ENCODE assay signal across 12 mouse cellular contexts in the genomic region with DNA sequence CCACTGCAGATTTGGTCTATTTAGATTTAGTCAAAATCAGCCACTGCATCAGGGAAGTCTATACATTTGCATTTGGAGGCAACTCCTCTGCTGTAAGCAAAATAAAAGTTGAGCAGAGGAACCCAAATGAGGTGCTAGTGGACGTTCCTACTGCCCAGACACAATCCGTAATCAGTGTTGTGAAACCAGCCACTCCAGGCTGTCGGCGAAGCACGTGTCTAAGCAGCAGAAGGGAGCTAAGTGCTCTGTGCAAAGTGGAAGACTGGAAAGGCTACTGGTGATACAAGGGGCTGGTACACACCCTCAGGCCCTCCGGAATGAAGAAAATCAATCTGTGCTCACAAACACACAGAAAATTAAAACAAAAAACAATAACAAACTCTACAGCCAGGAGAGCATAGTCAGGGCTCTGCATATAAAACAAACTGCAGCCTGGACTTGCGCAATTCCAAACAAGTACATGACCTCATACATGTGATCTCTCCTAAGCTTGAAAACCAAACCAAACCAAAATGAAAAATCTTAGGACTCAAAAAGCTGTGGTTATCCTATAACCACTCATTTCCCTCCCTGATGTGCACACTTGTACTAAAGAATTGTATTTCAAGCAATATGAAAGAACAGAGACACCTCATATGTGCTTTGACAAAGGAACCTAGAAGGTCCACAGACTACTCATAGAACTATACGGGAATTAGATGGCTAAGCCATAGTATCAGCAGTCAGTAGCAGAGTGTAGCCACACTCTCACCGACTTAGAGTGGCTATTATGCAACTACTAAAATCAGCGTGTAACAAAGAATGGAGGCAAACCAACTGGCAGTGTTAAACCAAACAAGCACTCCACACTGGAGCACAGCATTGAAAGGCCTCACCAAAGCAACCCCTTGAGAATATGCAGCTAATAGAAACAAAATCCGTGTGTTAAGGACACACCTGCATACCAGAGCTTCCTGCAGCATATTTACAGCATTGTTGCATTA.
DNase-seq lines count a peak whose midpoint lies in the region; ATAC-seq and TF ChIP-seq lines count a peak whose summit lies in the region.
"Had no signal": no experiment of that assay in that cellular context is flagged by ENCODE, and none has a peak within 500 bp of the region (broad histone marks: within the 10 kb centered on the region; RNA-seq: fewer than 3 reads in every experiment).

No protein-coding gene starts in this region.

- no peak overlapping the region for H3K4me2 ChIP-seq in heart, embryonic 11.5 days

- DNase-seq in heart, adult 11 months: peak; percentile 96
- peak; percentile 15 to 26 for DNase-seq in heart, postnatal 36 days
- DNase-seq in lung, postnatal 14 days: peak; percentile 50
- no peak for DNase-seq in layer of hippocampus, adult 2 months (ENCODE audit: low spot score in 2 of 2)
- DNase-seq: cerebellum, postnatal 10 days; thymus, postnatal 36 days had no signal

- no peaks in the 10 kb centered on the region for H3K36me3 ChIP-seq in heart, embryonic 11.5 days (ENCODE audit: control insufficient read depth, insufficient read depth, low read length)

- no peaks in the 10 kb centered on the region for H3K9me3 ChIP-seq in heart, embryonic 11.5 days (replicated peaks; ENCODE audit: control insufficient read depth, low read length)

- ATAC-seq in heart, embryonic 11.5 days (replicated peaks; ENCODE audit: insufficient number of reproducible peaks, low FRiP score, low TSS enrichment): no peak
- no peak for ATAC-seq in CD4-positive, CD25-positive, alpha-beta regulatory T cell, adult 4 months
- ATAC-seq in cerebellum, adult (ENCODE audit: insufficient number of reproducible peaks, low FRiP score, low TSS enrichment): no peak
- ATAC-seq: hindbrain, postnatal 0 days; Patski had no signal

- 55% methylated on average over 11 of the region's 11 CpGs for WGBS in heart, embryonic 11.5 days (ENCODE audit: insufficient replicate concordance)

- H3K4me3 ChIP-seq in heart, embryonic 11.5 days (ENCODE audit: low read depth, low read length): no peak overlapping the region
- H3K4me3 ChIP-seq in brown adipose tissue, adult 24 weeks (ENCODE audit: insufficient read depth, low read depth, low read length): no peak overlapping the region
- no peak overlapping the region for H3K4me3 ChIP-seq in layer of hippocampus, adult 2 months

- no peak overlapping the region for H3K9ac ChIP-seq in heart, embryonic 11.5 days (ENCODE audit: low read depth, low read length)

- no peak for TF ChIP-seq CTCF in layer of hippocampus, adult 2 months (conservative IDR thresholded peaks at IDR 0.05)

- intact Hi-C loops in heart, postnatal 36 days (cut with DNase I): loop anchor here (5.0 kb wide), 1 partner anchor 66 kb away; a partner anchor contains a TSS

- H3K4me1 ChIP-seq in heart, embryonic 11.5 days (ENCODE audit: control insufficient read depth, insufficient read depth, low read length): no peaks in the 10 kb centered on the region; the same call in 1 of the 2 replicates
- peaks cover 2% of the 10 kb centered on the region; the same call in 1 of the 2 replicates for H3K4me1 ChIP-seq in brown adipose tissue, adult 24 weeks (ENCODE audit: control insufficient read depth, insufficient read depth, insufficient read length, low read length)

- H3K27me3 ChIP-seq in heart, embryonic 11.5 days (ENCODE audit: control insufficient read depth, insufficient read depth, low read length): no peaks in the 10 kb centered on the region
- H3K27me3 ChIP-seq: Patski had no signal

- H3K27ac ChIP-seq in heart, embryonic 11.5 days (ENCODE audit: low read depth, low read length): no peak overlapping the region
- H3K27ac ChIP-seq in brown adipose tissue, adult 24 weeks (replicated peaks; ENCODE audit: low read depth, low read length): 0 out of 2 replicates have a peak overlapping the region, but pooled peaks have one; percentile 35
- no peak overlapping the region for H3K27ac ChIP-seq in layer of hippocampus, adult 2 months
- H3K27ac ChIP-seq: hindbrain, postnatal 0 days had no signal

Comparison
In these comparisons a context has a peak if more than half of its experiments do, and no peak if none do; other contexts are left out.
1. DNase-seq: peak in heart, adult 11 months (single experiment), heart, postnatal 36 days (2 of 2) and lung, postnatal 14 days (single experiment); none in layer of hippocampus, adult 2 months (0 of 2).